Mouse (Mus musculus) heart, embryonic 16.5 days (tissue): ENCODE data around the gene Slc35d2. TPM values are rescaled to one million over a fixed set of nuclear protein-coding genes. Genes with fewer than 3 reads are reported as not detected.

Experiments
- ATAC-seq: fragments of 200-750 bp; cut with Nextera tagmentation; replicated peaks from 2 replicates; pipeline ENCODE4 v1.8.0; 2017; ENCODE audit warnings: moderate number of reproducible peaks; ENCODE audit not compliant: insufficient read depth, low FRiP score; ENCODE audit errors: extremely low read depth
- H3K27ac ChIP-seq: fragments of 300-500 bp; sonication (generic); 2 replicates; pipeline ENCODE4 v1.5.1; 2014; ENCODE audit warnings: mild to moderate bottlenecking, low read length, control low read depth, moderate library complexity
- H3K27me3 ChIP-seq: fragments of 300-500 bp; sonication (generic); 2 replicates; pipeline ENCODE4 v1.6.1; 2014; ENCODE audit warnings: low read length, mixed read lengths; ENCODE audit not compliant: control insufficient read depth, insufficient read depth
- H3K36me3 ChIP-seq: fragments of 300-500 bp; sonication (generic); 2 replicates; pipeline ENCODE4 v1.6.1; 2014; ENCODE audit not compliant: control insufficient read depth, insufficient read depth
- H3K4me1 ChIP-seq: fragments of 300-500 bp; sonication (generic); 2 replicates; pipeline ENCODE4 v1.6.1; 2014; ENCODE audit warnings: low read length, mixed read lengths; ENCODE audit not compliant: control insufficient read depth, insufficient read depth
- H3K4me2 ChIP-seq: fragments of 300-500 bp; sonication (generic); 2 replicates; pipeline ENCODE4 v1.6.1; 2014; ENCODE audit warnings: low read depth, mild to moderate bottlenecking, control low read depth, low read length
- H3K4me3 ChIP-seq: fragments of 300-500 bp; sonication (generic); 2 replicates; pipeline ENCODE4 v1.5.1; 2014; ENCODE audit warnings: mild to moderate bottlenecking, control low read depth, low read length
- H3K9ac ChIP-seq: fragments of 300-500 bp; sonication (generic); 2 replicates; pipeline ENCODE4 v1.6.1; 2014; ENCODE audit warnings: low read length, control low read depth
- H3K9me3 ChIP-seq: fragments of 300-500 bp; sonication (generic); replicated peaks from 2 replicates; pipeline ENCODE4 v1.6.1; 2016; ENCODE audit warnings: low read length; ENCODE audit not compliant: control insufficient read depth
- WGBS: fragments of 180-500 bp; shearing (Covaris S2); extraction: QIAGEN DNeasy Blood & Tissue Kit; methylation state at CpG from one replicate; pipeline ENCODE4 v1.1.7; 2014; 5-methylcytosine and 5-hydroxymethylcytosine counted together
- polyA plus RNA-seq: library from polyadenylated mRNA; unstranded; fragments of >200 nt; fragmentation: Nextera tagmentation; extraction: Ambion mirVana; gene quantifications from 2 replicates; pipeline ENCODE4 v1.2.1, GENCODE M21; 2015

Gene Slc35d2
- polyA plus RNA-seq, 1 experiment from 2014 or later = 5.2 TPM

DNA sequence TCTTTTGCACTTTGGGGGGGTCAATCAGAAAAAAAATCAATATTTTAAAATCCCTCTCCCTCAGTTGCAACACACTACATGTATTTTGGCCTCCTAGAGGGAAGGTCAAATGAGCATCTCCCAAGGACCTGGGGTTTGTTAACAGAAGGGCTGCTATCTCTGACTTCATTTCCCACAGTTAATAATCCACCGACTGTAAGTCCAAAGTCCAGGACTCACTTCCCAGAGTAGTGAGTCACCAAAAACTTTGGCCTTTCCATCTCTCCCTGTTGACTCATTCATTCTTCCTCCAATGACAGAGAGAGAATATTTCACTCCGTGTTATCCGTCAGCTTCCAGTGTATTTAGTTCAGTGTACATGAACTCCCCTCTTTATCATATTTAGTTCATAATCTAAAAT is 23.5 kb downstream of the Slc35d2 start:
- WGBS = 68% methylated on average over 3 of the region's 3 CpGs
- no peak overlapping the region for H3K4me2 ChIP-seq
- ATAC-seq = no peak
- H3K27me3 ChIP-seq = no peaks in the 10 kb centered on the region
- H3K4me1 ChIP-seq = no peaks in the 10 kb centered on the region
- no peaks in the 10 kb centered on the region for H3K9me3 ChIP-seq
- H3K27ac ChIP-seq = no peak overlapping the region
- no peak overlapping the region for H3K4me3 ChIP-seq
- peaks cover 3% of the 10 kb centered on the region; the same call in 1 of the 2 replicates for H3K36me3 ChIP-seq
- H3K9ac ChIP-seq = no peak overlapping the region

GRCm38 (mm10) chr13:64100186-64100585 is 29.0 kb downstream of the Slc35d2 start:
- WGBS = 68% methylated on average over 3 of the region's 3 CpGs
- no peak overlapping the region for H3K9ac ChIP-seq
- no peak overlapping the region for H3K4me3 ChIP-seq
- no peak overlapping the region for H3K27ac ChIP-seq
- peaks cover 3% of the 10 kb centered on the region; the same call in 1 of the 2 replicates for H3K36me3 ChIP-seq
- H3K27me3 ChIP-seq = no peaks in the 10 kb centered on the region
- H3K4me1 ChIP-seq = no peaks in the 10 kb centered on the region
- H3K9me3 ChIP-seq = no peaks in the 10 kb centered on the region
- ATAC-seq = no peak
- H3K4me2 ChIP-seq = no peak overlapping the region

DNA sequence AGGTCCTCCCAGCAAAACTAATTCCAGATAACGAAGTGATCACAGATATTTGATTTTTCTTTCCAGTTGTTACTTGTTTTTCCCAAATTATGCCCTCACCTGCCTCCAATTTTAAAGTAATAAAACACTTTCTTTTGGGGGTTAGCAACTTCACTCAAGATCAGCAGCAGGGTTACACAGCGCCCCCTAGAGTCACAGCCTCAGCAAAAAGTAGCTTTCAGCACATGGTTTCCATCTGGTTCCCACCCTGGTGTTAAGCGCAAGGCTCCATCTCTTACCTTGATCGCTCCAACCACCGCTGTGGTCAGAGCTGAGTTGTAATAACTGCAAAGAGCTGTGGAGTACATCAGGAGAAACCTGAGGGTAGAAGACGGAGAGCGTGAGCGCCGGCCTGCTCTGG is 30.2 kb downstream of the Slc35d2 start:
- no peak overlapping the region for H3K4me2 ChIP-seq
- no peaks in the 10 kb centered on the region for H3K27me3 ChIP-seq
- no peak overlapping the region for H3K27ac ChIP-seq
- H3K36me3 ChIP-seq = no peaks in the 10 kb centered on the region
- no peaks in the 10 kb centered on the region for H3K9me3 ChIP-seq
- H3K9ac ChIP-seq = no peak overlapping the region
- no peaks in the 10 kb centered on the region for H3K4me1 ChIP-seq
- no peak overlapping the region for H3K4me3 ChIP-seq
- ATAC-seq = no peak
- 77% methylated on average over 9 of the region's 9 CpGs for WGBS

DNA sequence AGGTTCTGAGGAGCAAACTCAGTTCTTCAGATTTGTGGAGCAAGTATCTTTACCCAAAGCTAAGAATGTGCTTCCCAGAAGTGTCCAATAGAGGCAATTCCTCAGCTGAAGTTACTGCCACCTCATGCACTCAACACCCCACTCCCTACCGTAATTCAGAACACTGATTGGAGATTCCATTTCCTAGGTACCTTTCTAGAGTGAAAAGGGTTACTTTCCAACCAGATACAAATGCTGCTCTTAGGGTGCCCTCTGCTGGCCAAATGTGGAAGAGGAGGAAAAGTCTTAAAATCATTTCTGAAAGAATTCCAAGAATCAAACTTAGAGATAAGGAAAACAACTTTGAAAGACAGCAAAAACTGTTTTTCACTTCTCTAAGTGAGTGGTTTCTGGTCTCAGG is 35.8 kb downstream of the Slc35d2 start:
- Histone ChIP-seq H3K4me1 (no peaks in the 10 kb centered on the region), H3K36me3 (no peaks in the 10 kb centered on the region), H3K9ac (no peak overlapping the region), H3K9me3 (no peaks in the 10 kb centered on the region), H3K27me3 (no peaks in the 10 kb centered on the region), H3K4me2 (no peak overlapping the region), H3K4me3 (no peak overlapping the region), H3K27ac (no peak overlapping the region)
- WGBS = 0% methylated on average over 1 of the region's 1 CpGs
- no peak for ATAC-seq

DNA sequence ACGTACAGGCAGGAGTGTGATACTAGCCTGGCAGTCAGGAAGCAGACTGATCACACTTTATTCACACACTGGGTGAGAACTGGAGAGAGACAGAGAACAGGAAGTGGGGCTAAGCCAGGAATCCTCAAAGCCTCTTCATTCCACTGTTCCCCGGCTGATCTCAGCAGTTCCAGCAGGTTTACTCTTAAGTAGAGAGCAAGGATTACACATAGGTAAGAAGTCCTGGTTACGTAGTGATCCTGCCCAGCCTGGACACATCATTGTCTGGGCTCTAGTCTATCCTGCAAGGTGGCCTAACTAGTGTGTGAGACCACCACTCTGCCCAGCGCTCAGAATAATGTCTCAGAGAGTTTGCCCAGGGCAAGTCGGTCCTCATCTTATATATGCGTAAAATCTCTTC is 36.4 kb downstream of the Slc35d2 start:
- no peak for ATAC-seq
- no peaks in the 10 kb centered on the region for H3K36me3 ChIP-seq
- no peak overlapping the region for H3K4me3 ChIP-seq
- no peak overlapping the region for H3K27ac ChIP-seq
- H3K4me1 ChIP-seq = 0 out of 2 replicates have a peak, but pooled peaks cover 2% of the 10 kb centered on the region
- no peak overlapping the region for H3K9ac ChIP-seq
- no peaks in the 10 kb centered on the region for H3K27me3 ChIP-seq
- H3K4me2 ChIP-seq = no peak overlapping the region
- 56% methylated on average over 6 of the region's 6 CpGs for WGBS
- no peaks in the 10 kb centered on the region for H3K9me3 ChIP-seq

GRCm38 (mm10) chr13:64092141-64092540 is 37.0 kb downstream of the Slc35d2 start:
- H3K4me2 ChIP-seq = no peak overlapping the region
- no peaks in the 10 kb centered on the region for H3K27me3 ChIP-seq
- H3K36me3 ChIP-seq = no peaks in the 10 kb centered on the region
- H3K9ac ChIP-seq = no peak overlapping the region
- H3K9me3 ChIP-seq = no peaks in the 10 kb centered on the region
- no peak overlapping the region for H3K27ac ChIP-seq
- WGBS = 67% methylated on average over 3 of the region's 3 CpGs
- ATAC-seq = no peak
- no peak overlapping the region for H3K4me3 ChIP-seq
- 0 out of 2 replicates have a peak, but pooled peaks cover 2% of the 10 kb centered on the region for H3K4me1 ChIP-seq

GRCm38 (mm10) chr13:64091006-64091405 is 38.2 kb downstream of the Slc35d2 start:
- H3K9ac ChIP-seq = no peak overlapping the region

DNA sequence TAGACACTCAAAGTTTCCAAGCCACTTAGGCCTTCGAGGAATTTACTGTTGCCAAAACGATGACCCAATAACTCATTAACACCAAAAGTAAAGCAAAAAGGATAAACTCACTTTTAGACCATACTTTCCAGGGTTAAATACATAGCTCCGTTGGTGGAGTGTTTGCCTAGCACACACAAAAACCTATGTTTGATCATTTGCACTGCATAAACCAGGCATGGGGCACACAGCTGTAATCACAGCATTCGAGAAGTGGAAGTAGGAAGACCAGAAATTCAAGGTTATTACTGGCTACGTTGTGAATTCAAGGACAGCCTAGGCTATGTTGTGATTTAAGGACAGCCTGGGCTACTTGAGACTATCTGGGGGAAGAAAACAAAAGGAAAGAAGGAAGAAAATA is 38.9 kb downstream of the Slc35d2 start:
- ATAC-seq = no peak
- Histone ChIP-seq H3K4me1 (0 out of 2 replicates have a peak, but pooled peaks cover 2% of the 10 kb centered on the region), H3K9ac (no peak overlapping the region), H3K4me2 (no peak overlapping the region), H3K36me3 (no peaks in the 10 kb centered on the region), H3K4me3 (no peak overlapping the region), H3K9me3 (no peaks in the 10 kb centered on the region), H3K27me3 (no peaks in the 10 kb centered on the region), H3K27ac (no peak overlapping the region)
- WGBS = 75% methylated on average over 5 of the region's 5 CpGs

More at GRCm38 (mm10) chr13:64091006-64091405, 38.2 kb downstream of the Slc35d2 start:
- Histone ChIP-seq H3K4me1 (0 out of 2 replicates have a peak, but pooled peaks cover 2% of the 10 kb centered on the region), H3K36me3 (no peaks in the 10 kb centered on the region), H3K4me3 (no peak overlapping the region), H3K27ac (no peak overlapping the region), H3K9me3 (no peaks in the 10 kb centered on the region), H3K4me2 (no peak overlapping the region), H3K27me3 (no peaks in the 10 kb centered on the region)
- 72% methylated on average over 7 of the region's 7 CpGs for WGBS
- no peak for ATAC-seq

GRCm38 (mm10) chr13:64089130-64089529 is 40.0 kb downstream of the Slc35d2 start, which contains the start of gene Hsd17b3:
Gene Hsd17b3 (minus strand): TSS chr13:64089230.
- no peaks in the 10 kb centered on the region for H3K27me3 ChIP-seq
- H3K4me1 ChIP-seq = 0 out of 2 replicates have a peak, but pooled peaks cover 2% of the 10 kb centered on the region
- no peak within 1 kb of the TSS for H3K4me2 ChIP-seq
- no peak within 1 kb of the TSS for H3K27ac ChIP-seq
- H3K36me3 ChIP-seq = no peaks in the 10 kb centered on the region
- H3K9ac ChIP-seq = no peak within 1 kb of the TSS
- no peaks in the 10 kb centered on the region for H3K9me3 ChIP-seq
- no peak within 1 kb of the TSS for H3K4me3 ChIP-seq
- WGBS = 77% methylated on average over 4 of the region's 4 CpGs
- no peak for ATAC-seq
